Mouse (Mus musculus) testis, adult 2 months (tissue): ENCODE results near the gene St3gal3.

ENCODE experiments used
- CTCF ChIP-seq: fragments of 200-500 bp; IDR thresholded peaks from 2 replicates; pipeline ENCODE4 v1.5.1; 2012; ENCODE audit warnings: low read depth, mild to moderate bottlenecking, inconsistent platforms, low read length, moderate library complexity; ENCODE audit not compliant: control insufficient read depth, insufficient read depth, insufficient replicate concordance
- POLR2A ChIP-seq: fragments of 200-500 bp; IDR thresholded peaks from 2 replicates; pipeline ENCODE4 v1.6.1; 2012; ENCODE audit warnings: low read depth, mild to moderate bottlenecking, inconsistent platforms, low read length, moderate library complexity; ENCODE audit not compliant: control insufficient read depth

DNA sequence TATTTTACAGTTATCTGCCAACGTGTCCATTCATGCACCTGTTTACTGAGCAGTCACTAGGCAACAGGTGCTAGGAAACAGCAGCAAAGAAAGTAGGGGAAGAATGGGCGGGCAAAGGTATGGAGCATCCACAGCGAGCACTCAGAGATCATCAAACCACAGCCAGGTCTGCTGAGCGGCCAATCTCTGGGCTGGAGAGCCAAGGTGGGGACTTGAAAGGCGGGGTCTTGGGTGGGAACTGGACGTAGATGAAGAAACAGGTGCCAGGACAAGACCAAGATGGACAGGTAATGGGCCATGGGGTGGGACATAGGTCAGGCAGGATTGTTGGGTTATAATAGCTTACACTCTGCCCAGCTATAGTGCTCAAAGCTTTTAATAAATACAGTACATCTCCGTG lies 109.3 kb downstream of the St3gal3 start:
- no peak for TF ChIP-seq CTCF
- TF ChIP-seq POLR2A = no peak
